Mouse (Mus musculus): Measurements from ENCODE around the gene Znfx1.

Gene Znfx1

DNA sequence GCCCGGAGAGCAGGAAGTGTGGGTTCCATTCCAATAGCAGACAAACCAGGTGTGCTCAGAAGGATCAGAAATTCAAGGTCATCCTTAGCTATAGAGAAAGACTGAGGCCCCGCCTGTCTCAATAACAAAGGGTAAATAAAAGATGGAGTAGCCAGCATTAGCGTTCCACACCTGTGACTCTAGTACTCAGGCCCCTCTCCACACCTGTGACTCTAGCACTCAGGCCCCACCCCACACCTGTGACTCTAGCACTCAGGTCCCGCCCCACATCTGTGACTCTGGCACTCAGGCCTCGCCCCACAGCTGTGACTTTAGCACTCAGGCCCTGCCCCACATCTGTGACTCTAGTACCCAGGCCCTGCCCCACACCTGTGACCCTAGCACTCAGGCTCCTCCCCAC is 11.8 kb upstream of the Znfx1 start:
- in situ Hi-C loops (cut with MboI, MseI), result loop anchor here (5.0 kb wide), 3 partner anchors 38 to 143 kb away; no protein-coding TSS in a partner anchor

DNA sequence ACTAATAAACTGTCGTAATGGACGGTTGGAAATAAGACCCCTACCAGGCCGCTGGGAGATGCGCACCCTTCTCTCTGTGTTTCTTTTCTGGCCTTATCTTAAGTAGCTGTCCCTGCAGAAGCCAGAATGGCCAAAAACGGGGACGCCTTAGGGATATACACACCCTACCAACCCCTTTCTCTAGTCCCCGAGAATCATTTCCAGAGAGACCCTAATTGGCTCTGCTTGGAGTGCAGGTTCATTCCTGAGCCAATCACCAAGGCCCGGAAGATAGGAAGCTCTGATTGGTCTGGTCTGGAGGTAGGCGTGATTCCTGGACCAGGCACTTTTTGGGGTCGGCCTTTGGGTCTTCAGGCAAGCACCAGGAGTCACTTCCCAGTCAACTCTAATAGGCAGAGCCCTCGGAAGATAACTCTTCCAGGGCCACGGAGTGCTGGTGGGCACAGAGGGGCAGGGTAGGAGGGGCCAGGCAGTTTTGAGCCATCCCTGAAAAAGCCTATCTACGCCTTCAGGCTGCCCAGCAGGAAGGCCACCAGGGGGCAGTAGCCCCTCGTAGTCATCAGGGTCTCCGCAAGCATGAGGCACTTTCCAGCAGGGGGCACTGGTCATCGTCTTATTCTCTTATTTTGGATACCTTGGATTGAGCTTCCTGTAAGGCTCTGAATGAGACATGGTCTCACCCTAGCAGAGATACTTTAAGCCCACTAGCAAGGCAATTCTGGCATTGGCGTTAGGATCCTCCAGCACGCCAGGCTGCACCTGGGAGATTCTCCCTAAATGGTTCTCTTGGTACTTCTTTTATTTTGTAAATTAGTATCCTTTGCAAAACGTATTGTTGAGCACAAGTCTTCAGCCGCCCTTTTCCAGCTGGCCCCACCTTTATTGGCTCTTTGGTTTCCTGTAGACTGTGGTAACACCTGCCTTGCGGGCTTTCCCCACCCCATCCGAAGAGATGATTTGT is 9.1 kb upstream of the Znfx1 start:
- in situ Hi-C loops (cut with MboI, MseI), result loop anchor here (5.0 kb wide), 3 partner anchors 40 to 145 kb away; no protein-coding TSS in a partner anchor

DNA sequence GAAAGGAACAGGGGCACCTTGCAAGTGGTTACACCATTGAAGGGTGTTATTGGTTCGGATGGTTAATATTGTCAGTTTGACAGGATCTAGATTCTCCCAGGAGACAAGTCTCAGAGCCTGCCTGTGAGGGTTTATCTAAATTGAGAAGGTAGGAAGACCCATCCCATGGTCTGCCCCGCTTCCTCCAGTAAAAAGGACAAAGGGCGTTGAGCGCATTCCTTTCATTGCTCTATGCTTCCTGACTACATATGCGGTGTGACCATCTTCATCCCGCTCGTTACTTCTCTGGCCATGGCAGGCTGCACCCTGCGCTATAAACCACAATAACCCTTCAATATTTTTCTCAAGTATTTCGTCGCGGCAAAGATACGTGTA is 8.4 kb upstream of the Znfx1 start:
- in situ Hi-C loops (cut with MboI, MseI), result loop anchor here (5.0 kb wide), 3 partner anchors 41 to 146 kb away; no protein-coding TSS in a partner anchor

DNA sequence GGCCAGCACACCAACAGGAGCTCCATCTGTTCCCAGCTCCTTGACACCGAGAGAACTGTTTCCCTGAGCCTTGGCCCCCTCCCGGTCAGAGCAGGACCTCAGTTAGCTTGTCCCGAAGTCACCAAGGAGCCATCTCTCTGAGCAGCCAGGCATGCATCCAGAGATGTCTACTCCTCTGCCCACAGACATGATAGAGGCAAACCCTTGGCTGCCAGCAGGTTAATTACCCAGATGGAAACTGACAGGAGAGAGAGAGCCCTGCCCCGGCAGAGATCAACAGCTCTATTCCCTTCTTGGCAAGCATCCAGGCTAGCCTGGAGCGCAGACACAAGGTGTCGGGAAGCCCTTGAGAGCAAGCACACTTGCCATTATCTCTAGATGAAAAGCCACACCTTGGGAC is 7.5 kb upstream of the Znfx1 start:
- in situ Hi-C loops (cut with MboI, MseI), result loop anchor here (5.0 kb wide), 3 partner anchors 42 to 147 kb away; no protein-coding TSS in a partner anchor

DNA sequence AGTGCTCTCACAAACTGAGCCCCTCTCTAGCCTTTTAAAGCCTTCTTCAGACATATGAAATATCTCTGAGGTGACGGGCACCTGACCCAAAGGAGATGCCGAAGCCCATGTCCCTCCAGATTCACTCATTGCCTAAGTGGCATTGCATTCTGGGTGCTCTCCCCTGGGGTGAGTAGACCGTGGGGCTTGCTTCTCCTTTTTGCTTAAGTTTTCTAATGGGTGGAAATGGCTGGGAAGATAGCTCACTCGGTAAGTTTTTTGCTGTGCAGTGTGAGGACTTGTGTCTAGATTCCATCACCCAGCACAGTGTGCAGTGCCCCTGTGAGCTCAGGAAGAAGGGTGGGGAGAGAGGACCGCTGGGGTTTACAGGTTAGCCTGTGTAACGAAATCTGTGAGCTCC is 4.8 kb upstream of the Znfx1 start:
- in situ Hi-C loops (cut with MboI, MseI), result loop anchor here in 1 of 2 experiments (10.0 kb wide), 2 partner anchors 427 to 877 kb away; partner anchors contain the start of genes Rnf114 and Spata2

DNA sequence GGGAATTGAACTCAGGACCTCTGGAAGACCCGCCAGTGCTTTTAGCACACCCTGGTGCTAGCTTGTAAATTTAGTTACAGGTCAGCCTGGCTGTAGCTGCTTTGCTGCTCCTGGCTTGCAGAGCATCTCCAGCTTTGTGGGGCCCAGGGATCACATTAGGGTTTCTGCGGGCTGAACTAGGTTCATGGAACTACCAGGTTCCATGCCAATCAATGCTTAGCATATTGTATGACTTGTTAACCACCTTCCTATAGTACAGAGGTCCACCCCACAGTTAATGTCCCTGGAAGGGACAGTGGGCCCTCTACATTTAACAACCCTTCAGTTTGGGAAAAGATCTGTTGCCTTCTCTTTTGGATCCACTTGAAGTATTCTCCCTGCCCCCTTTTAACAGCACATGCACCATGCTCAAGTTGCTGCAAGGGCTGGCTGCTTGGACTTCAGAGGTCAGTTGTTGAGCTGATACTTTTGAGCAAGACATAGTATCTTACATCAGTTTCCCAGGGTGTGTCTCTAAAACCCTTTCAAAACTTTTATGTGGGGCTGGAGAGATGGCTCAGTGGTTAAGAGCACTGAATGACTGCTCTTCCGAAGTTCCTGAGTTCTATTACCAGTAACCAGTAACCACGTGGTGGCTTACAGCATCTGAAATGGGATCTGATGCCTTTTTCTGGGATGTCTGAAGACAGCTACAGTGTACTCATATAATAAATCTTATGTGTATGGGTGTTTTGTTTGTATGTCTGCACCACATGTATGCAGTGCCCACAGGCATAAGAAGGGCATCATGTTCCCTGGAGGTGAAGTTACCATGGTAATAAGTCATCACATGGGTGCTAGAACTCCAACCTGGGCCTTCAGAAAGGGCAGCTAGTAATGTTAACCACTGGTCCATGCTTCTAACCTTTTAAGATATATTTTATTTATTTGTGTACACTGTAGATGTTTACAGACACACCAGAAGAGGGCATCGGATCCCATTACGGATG is 4.0 kb upstream of the Znfx1 start:
- in situ Hi-C loops (cut with MboI, MseI), result loop anchor here in 1 of 2 experiments (10.0 kb wide), 2 partner anchors 428 to 878 kb away; partner anchors contain the start of genes Rnf114 and Spata2

DNA sequence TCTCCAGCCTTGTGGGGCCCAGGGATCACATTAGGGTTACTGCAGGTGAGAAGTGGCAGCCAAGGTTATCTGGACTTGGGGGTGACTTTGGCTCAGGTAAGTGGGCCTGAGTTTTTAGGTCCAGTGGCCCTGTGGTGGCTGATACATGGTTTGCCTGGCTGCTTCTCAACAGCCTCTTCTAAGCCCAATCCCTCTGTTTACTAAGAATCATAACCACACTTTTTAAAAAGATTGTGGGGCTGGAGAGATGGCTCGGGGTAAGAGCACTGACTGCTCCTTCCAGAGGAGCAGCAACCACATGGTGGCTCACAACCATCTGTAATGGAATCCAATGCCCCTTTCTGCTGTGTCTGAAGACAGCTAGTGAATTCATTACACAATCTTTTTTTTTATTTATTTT is 3.2 kb upstream of the Znfx1 start:
- in situ Hi-C loops (cut with MboI, MseI), result loop anchor here in 1 of 2 experiments (10.0 kb wide), 2 partner anchors 429 to 879 kb away; partner anchors contain the start of genes Rnf114 and Spata2

DNA sequence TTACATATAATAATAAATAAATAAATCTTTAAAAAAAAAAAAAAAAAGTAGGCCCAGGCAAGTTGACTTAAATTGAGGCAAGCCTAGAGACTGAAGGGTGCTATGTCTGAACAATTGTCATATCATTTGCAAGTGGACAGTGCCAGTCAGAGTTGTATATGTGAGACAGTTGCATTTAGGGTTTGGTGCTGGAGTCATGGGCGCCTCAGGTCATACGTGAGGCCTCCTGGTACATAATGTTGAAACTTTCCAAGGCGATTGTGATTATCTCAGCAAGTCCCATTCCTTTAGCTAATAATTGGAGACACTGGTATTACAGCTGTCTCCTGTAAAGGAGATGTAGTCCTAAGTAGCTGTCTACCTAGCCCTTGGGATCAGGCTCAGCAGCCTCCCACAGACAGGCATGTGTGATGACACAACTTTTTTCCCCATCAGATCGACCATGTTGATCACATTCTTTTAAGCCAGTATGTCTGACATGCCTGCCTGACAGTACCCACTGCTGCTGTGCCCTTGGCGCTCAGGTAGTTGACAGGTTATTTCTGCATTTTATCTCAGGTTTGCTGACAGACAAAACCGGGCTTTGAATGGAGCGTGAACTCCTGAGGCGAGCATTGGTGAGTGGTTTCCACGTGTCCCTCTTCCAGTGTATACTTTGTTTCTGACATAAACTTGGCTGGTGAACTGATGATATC is 1.9 kb upstream of the Znfx1 start:
- in situ Hi-C loops (cut with MboI, MseI), result loop anchor here in 1 of 2 experiments (10.0 kb wide), 2 partner anchors 430 to 880 kb away; partner anchors contain the start of genes Rnf114 and Spata2

DNA sequence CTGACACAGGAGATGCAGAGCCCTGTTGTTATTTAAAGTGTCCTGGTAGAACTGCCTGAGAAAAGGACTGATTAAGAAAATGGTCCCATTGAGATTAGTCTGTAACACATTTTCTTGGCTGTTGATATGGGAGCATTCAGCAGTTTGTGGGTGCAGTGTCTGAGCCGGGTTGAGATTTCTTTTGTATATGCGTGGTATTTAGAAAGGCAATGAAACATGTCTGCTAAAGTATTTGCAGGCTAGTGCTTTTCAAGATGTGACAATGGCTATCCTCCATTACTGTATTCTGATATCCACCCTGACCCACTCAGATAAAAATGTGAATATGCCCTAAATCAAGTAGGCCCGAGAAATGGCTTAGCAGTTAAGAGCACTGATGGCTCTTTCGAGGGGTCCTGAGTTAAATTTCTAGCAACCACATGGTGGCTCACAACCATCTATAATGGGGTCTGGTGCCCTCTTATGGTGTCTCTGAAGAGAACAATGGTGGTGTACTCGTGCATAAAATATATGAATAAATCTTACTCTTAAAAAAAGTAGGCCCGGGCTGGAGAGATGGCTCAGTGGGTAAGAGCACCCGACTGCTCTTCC is 1.2 kb upstream of the Znfx1 start:
- in situ Hi-C loops (cut with MboI, MseI), result loop anchor here in 1 of 2 experiments (10.0 kb wide), 2 partner anchors 431 to 881 kb away; partner anchors contain the start of genes Rnf114 and Spata2

DNA sequence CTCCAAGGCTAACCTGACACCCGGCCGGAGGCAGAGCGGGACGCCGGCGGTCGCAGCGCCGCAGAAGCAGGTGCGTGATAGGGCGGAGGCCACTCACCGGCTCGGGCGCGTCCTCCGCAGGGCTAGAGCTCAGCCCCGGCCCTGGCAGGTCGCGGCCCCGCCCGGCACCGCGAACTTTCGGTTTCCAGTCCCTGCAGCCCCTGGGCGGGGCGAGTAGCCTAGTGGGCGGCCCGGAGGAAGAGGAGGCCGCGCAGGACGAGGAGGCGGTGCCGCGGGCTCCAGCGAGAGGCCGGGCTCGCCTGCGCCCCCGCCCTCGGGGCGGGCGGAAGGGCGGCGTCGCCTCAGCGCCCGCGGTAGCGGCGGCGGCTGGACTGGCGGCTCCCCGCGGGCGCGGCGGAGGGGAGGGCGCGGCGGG is 311 bp downstream of the Znfx1 start:
- in situ Hi-C loops (cut with MboI, MseI), result loop anchor here in 1 of 2 experiments (10.0 kb wide), 2 partner anchors 432 to 882 kb away; partner anchors contain the start of genes Rnf114 and Spata2

DNA sequence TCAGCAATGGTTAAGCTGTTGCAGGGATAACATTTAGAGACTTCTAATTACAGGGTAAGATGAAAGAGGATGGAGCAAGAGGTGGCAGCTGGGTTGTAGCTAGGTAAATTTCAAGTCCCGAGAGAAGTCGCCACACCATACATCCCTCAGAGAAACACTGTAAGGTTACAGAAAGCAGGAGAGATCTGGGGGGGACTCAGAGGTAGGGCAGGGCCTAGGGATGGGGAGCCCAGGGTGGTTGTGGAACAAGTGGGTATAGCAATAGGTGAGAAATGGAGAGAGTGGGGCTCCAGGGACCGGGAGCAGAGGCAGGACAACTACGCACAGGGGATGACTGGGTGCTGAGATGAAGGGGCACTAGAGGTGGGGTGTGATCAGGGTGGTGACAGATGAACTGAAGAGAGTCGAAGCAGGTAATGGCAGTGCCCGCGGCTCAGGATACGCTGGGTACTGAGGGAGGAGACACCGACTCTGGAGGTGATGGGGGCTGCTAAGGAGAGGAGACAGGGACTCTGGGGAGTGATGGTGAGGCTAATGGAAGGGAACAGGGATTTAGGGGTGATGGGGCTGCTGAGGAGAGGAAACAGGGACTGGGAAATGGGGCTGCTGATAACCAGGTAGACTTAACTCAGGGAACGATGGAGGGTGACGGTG is 1.3 kb downstream of the Znfx1 start:
- in situ Hi-C loops (cut with MboI, MseI), result loop anchor here in 1 of 2 experiments (10.0 kb wide), 2 partner anchors 433 to 883 kb away; partner anchors contain the start of genes Rnf114 and Spata2

DNA sequence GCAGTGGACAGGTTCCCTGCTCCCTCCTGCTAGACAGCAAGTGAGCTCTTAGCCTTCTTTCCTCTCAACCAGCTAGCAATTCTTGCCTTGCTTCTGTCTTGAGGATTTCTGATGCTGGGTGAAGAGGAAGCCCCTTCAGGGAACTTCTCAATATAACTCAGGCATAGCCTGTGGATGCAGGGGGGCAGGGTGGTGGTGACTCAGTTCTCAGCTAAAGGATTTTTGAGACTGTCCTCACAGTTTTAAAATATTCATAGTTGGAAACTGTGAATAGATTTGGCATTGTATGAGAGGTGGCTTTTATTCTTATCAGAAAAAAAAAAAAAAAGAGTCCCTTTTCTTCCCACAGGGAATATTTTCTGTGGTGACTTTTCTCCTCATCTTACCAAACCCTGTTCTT is 2.1 kb downstream of the Znfx1 start:
- in situ Hi-C loops (cut with MboI, MseI), result loop anchor here in 1 of 2 experiments (10.0 kb wide), 2 partner anchors 434 to 884 kb away; partner anchors contain the start of genes Rnf114 and Spata2

DNA sequence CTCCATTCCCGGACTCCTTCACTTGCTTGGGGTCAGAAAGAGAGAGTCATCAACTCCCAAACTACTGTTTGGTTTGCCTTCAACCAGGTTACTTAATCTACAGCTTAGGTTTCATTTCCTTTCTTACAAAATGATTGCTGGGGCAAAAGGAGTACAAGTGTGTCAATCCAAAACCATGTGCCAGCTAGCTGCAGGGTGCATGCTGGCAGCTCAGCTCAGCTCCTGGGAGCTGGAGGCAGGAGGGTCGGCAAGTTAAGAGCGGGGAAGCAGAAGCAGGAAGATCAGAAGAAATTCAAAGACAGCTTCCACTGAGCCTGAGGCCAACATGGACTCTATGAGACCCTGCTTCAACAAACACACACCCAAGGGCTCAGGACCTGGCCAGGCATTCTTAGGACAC is 2.5 kb downstream of the Znfx1 start:
- in situ Hi-C loops (cut with MboI, MseI), result loop anchor here in 1 of 2 experiments (10.0 kb wide), 2 partner anchors 434 to 884 kb away; partner anchors contain the start of genes Rnf114 and Spata2

DNA sequence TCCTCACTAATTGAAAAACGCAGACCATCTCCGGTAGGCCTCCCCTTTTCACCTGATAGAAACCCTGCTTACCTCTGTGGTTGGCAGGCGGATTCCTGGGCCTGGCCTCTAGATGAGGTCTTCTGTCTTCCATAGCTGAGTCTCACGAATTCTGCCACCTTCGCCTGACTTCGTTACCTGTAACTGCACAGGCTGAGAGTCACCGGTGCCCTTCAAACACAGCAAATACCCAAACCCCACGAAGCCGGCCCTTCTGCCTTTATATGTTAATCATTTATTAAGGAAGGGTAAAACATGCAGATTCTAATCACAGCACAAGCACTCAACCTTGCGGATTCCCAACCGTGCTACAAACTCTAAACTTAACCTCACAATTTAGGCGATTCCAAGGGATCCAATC is 2.9 kb downstream of the Znfx1 start:
- in situ Hi-C loops (cut with MboI, MseI), result loop anchor here in 1 of 2 experiments (10.0 kb wide), 2 partner anchors 435 to 885 kb away; partner anchors contain the start of genes Rnf114 and Spata2

DNA sequence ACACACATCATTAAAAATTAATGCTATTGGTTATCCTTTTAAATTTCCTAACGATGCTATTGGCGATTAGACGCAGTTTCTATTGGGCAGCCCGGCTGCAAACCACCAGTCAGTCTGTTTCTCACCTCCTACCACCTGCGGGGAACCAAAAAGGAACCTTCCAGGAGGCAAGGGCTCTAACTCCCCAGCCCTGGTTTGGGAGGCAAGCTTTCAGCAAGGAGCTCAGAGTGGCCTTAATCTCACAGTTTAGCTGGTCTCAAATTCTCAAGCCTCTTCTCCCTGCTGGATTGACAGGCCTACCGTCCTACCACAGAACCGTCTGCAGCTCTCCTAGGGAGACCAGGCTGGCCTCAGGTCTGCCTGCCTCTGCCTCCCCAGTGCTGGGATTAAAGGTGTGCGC is 3.3 kb downstream of the Znfx1 start:
- in situ Hi-C loops (cut with MboI, MseI), result no loop called here

DNA sequence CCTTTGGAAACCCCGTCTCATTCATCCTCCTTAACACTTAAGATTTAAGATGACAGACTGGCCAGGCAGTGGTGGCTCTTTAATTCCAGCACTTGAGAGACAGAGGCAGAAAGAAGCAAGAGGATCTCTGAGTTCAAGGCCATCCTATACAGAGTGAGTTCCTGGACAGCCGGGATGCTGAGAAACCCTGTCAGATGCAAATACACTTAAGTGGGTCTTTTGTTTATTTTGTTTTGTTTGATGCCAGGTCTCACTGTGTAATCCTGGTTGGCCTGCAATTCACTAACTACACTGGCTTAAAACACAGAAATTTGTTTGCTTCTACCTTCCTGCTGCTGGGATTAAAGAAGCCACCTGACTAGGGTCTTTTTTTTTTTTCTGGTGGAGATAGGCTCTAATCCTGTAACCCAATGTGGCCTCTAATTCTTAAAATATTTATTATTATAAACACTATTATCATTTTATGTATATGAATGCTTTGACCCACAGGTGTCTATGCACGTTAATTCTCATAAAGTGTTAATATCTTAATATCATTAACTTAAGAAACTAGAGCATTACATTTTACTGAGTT is 3.9 kb downstream of the Znfx1 start:
- in situ Hi-C loops (cut with MboI, MseI), result no loop called here

DNA sequence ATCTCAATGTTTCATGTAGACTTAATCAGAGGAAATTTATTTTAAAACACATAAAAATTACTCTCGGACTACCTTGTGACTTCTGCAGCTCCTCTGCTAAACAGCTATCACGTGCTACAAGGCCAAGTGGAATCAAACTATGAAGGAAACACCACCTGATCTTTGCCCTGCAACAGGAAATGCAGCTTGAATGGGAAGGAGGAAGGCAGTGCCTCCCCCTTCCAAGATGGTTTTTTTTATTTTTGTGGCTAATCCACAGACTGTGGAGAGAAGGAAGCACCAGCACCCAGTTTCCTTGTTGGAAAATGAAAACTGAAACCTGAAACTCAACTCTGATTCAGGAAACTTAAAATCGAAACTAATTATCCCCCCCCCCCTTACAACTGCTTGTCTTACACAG is 4.6 kb downstream of the Znfx1 start:
- in situ Hi-C loops (cut with MboI, MseI), result no loop called here

DNA sequence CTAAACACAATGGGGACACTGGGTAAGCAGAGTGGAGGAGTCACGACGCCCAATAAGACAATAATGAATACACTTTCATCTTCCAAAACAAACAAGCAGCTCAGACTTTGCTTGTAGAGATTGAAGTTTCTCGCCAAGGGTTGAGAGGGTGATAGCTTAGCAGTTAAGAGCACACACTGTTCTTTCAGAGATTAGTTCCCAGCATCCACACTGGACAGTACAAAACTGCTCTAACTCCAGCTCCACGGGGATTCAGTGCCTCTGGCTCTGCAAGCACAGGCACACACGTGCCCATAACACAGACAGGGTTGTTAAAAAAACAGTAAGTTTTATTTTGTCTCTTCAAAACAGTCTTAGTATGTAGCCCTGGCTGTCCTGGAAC is 5.9 kb downstream of the Znfx1 start:
- in situ Hi-C loops (cut with MboI, MseI), result no loop called here

Data from T-helper 17 cell (primary cell).